Mouse (Mus musculus): Measurements from ENCODE around the gene Bud23.

DNA sequence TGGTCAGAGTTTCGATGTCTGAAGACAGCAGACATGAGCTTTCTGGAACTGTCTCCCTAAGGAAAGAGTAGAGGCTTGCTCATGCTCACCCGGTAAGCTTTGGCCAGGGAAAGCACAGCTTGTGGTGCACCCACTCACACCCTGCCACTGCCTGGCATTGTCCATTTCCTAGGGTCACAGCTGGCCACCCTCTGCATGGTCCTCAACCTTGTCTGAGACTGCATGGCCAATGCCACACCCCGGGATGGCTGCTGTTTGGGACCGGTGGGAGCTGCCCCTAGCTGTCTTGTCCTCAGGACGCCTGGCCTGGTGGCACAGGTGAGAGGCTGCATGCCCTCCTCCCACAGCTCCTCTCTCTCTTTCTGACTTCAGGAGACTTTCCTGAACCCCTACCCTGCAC is 16.2 kb downstream of the Bud23 start:
- no peak for TF ChIP-seq CTCF (IDR thresholded peaks at IDR 0.05; ENCODE audit: insufficient read depth, low read length)
- TF ChIP-seq POLR2A (IDR thresholded peaks at IDR 0.05; ENCODE audit: borderline replicate concordance, extremely low read depth, low read depth, low read length), result no peak

Measured in lung, adult 2 months (tissue).